Mouse (Mus musculus) midbrain, embryonic 12.5 days (tissue): Measurements from ENCODE around the gene Lrriq4. TPM values are rescaled to one million over a fixed set of nuclear protein-coding genes. Genes with fewer than 3 reads are reported as not detected.

Source experiments
- ATAC-seq: fragments of 200-750 bp; cut with Nextera tagmentation; 2 replicates; pipeline ENCODE4 v1.8.0; 2017; ENCODE audit warnings: low read depth, moderate TSS enrichment, moderate library complexity; ENCODE audit not compliant: low FRiP score
- H3K27ac ChIP-seq: fragments of 300-500 bp; sonication (generic); replicated peaks from 2 replicates; pipeline ENCODE4 v1.5.1; 2016; ENCODE audit warnings: mild to moderate bottlenecking
- H3K27me3 ChIP-seq: fragments of 300-500 bp; sonication (generic); 2 replicates; pipeline ENCODE4 v1.6.1; 2016; ENCODE audit warnings: mild to moderate bottlenecking
- H3K36me3 ChIP-seq: fragments of 300-500 bp; sonication (generic); 2 replicates; pipeline ENCODE4 v1.6.1; 2016
- H3K4me1 ChIP-seq: fragments of 300-500 bp; sonication (generic); 2 replicates; pipeline ENCODE4 v1.6.1; 2016
- H3K4me2 ChIP-seq: fragments of 300-500 bp; sonication (generic); replicated peaks from 2 replicates; pipeline ENCODE4 v1.6.1; 2016; ENCODE audit warnings: mild to moderate bottlenecking, moderate library complexity
- H3K4me3 ChIP-seq: fragments of 300-500 bp; sonication (generic); 2 replicates; pipeline ENCODE4 v1.5.1; 2016; ENCODE audit warnings: mild to moderate bottlenecking
- H3K9ac ChIP-seq: fragments of 300-500 bp; sonication (generic); replicated peaks from 2 replicates; pipeline ENCODE4 v1.6.1; 2016; ENCODE audit warnings: mild to moderate bottlenecking, moderate library complexity
- H3K9me3 ChIP-seq: fragments of 300-500 bp; sonication (generic); 2 replicates; pipeline ENCODE4 v1.6.1; 2016; ENCODE audit warnings: mild to moderate bottlenecking
- WGBS: fragments of 180-500 bp; shearing (Covaris S2); methylation state at CpG from one replicate; pipeline ENCODE4 v1.1.7; 2016; 5-methylcytosine and 5-hydroxymethylcytosine counted together
- polyA plus RNA-seq: library from polyadenylated mRNA; unstranded; fragments of >200 nt; fragmentation: Nextera tagmentation; extraction: Ambion mirVana; gene quantifications from 2 replicates; pipeline ENCODE4 v1.2.1, GENCODE M21; 2016

Gene Lrriq4
- polyA plus RNA-seq, 1 experiment from 2014 or later, result not detected

DNA sequence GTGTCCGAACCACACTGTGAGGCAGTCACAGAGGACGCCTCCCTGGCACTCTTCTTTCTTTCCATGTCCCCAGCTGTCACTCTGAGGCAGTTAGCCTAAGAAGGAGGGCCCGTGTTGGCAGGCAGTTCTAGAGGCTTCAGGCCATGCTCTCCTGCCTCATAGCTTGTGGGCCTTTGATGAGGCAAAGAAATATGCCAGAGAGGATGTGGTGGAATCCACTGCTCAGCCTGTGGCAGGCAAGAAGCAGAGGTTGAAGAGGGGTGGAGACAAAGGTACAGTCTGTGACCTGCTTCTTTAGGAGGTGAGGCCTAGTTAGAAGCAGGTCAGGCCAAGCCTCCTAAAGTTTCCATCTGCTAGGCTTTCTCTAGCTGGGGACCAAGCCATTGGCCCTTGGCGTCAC, 33.4 kb upstream of the Lrriq4 start:
- H3K9ac ChIP-seq, result no peak overlapping the region
- no peak for ATAC-seq
- H3K27ac ChIP-seq, result no peak overlapping the region
- H3K9me3 ChIP-seq, result no peaks in the 10 kb centered on the region
- H3K27me3 ChIP-seq, result no peaks in the 10 kb centered on the region
- H3K4me3 ChIP-seq, result no peak overlapping the region
- no peaks in the 10 kb centered on the region for H3K4me1 ChIP-seq
- no peak overlapping the region for H3K4me2 ChIP-seq
- WGBS, result 90% methylated on average over 4 of the region's 4 CpGs
- peaks cover 66% of the 10 kb centered on the region for H3K36me3 ChIP-seq

DNA sequence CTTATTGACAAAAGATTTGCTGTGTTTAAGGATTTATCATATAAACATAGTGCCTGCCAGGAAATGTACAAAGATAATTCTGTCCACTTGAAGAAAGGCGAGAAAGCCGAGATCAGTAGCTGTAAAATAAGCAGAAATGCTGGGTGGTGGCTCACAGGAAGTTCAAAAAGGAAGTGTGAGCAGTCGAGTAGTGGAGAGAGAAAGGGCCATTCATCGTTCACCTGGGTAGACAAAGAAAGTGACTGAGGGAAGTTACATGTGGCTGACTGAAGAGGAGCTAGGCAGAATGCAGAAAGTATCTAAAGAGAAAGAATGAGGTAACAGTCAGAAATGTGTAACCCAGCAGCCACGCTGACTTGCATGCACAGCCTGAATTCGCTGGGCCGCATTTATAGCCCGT, 24.2 kb upstream of the Lrriq4 start:
- Histone ChIP-seq H3K9me3 (no peaks in the 10 kb centered on the region), H3K4me2 (no peak overlapping the region), H3K9ac (no peak overlapping the region), H3K4me1 (no peaks in the 10 kb centered on the region), H3K27ac (no peak overlapping the region), H3K4me3 (no peak overlapping the region), H3K27me3 (no peaks in the 10 kb centered on the region), H3K36me3 (peaks cover 45% of the 10 kb centered on the region)
- no peak for ATAC-seq
- WGBS, result 90% methylated on average over 8 of the region's 8 CpGs

GRCm38 (mm10) chr3:30633681-30634080, 10.6 kb upstream of the Lrriq4 start:
- 57% methylated on average over 3 of the region's 3 CpGs for WGBS

GRCm38 (mm10) chr3:30635629-30636028, 8.7 kb upstream of the Lrriq4 start:
- Histone ChIP-seq H3K27me3 (no peaks in the 10 kb centered on the region), H3K9ac (no peak overlapping the region), H3K4me1 (no peaks in the 10 kb centered on the region), H3K36me3 (no peaks in the 10 kb centered on the region), H3K4me3 (no peak overlapping the region), H3K9me3 (no peaks in the 10 kb centered on the region), H3K4me2 (no peak overlapping the region), H3K27ac (no peak overlapping the region)
- no peak for ATAC-seq
- WGBS, result 78% methylated on average over 4 of the region's 4 CpGs

More at GRCm38 (mm10) chr3:30633681-30634080, 10.6 kb upstream of the Lrriq4 start:
- Histone ChIP-seq H3K4me1 (no peaks in the 10 kb centered on the region), H3K9ac (no peak overlapping the region), H3K9me3 (no peaks in the 10 kb centered on the region), H3K4me3 (no peak overlapping the region), H3K4me2 (no peak overlapping the region), H3K27ac (no peak overlapping the region), H3K27me3 (no peaks in the 10 kb centered on the region), H3K36me3 (no peaks in the 10 kb centered on the region)
- no peak for ATAC-seq

- no peak for ATAC-seq
- WGBS, result 46% methylated on average over 8 of the region's 8 CpGs
- H3K27ac ChIP-seq, result no peak overlapping the region
- peaks cover 18% of the 10 kb centered on the region for H3K4me1 ChIP-seq
- H3K36me3 ChIP-seq, result no peaks in the 10 kb centered on the region
- peaks cover 39% of the 10 kb centered on the region for H3K27me3 ChIP-seq
- H3K4me3 ChIP-seq, result no peak overlapping the region
- no peak overlapping the region for H3K4me2 ChIP-seq
- H3K9ac ChIP-seq, result no peak overlapping the region
- H3K9me3 ChIP-seq, result no peaks in the 10 kb centered on the region
Observed at GRCm38 (mm10) chr3:30646761-30647160, 2.5 kb downstream of the Lrriq4 start.

DNA sequence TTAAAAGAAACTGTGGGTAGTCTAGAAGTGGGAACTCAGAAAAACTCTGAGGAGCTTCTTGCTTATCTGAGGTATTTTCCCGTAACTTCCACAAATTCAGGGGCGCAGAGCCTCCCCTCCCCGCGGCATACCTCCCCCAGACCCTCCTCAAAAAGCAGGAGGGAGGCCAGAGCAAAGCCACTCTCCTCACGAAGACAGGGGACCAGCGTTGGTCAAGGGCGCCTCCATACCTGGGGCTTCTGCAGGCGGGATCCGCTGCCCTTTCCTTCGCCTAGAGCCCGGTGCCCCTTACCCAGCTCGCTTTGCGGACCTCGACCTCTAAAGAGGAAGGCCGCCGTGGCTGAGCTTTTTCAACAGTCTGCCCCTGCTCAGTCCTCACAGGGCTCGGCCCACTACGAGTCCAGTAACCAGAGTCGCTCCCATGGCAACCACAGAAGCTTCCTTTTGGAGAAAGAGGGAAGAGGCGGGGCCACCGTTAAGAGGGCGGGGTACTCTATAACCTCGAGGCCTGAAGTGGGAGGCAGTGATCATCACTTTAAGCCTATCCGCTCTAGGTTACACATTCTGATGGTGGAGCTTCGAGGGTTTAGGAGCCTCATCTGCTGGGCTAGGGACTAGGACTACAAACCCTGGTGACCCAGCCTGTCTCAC, 3.3 kb downstream of the Lrriq4 start, which contains the start of gene Lrrc34:
Lrrc34 (minus strand) TSS at position 430 of the 651 bp plus-strand sequence.
- ATAC-seq, result peak; percentile 95
- Histone ChIP-seq H3K27me3 (peaks cover 40% of the 10 kb centered on the region), H3K4me2 (peak within 1 kb of the TSS; percentile 64), H3K4me3 (peak within 1 kb of the TSS; percentile 34), H3K9ac (peak within 1 kb of the TSS; percentile 54; the same call in 1 of the 2 replicates), H3K9me3 (no peaks in the 10 kb centered on the region), H3K27ac (no peak within 1 kb of the TSS), H3K4me1 (peaks cover 18% of the 10 kb centered on the region), H3K36me3 (no peaks in the 10 kb centered on the region)
- WGBS, result 2% methylated on average over 25 of the region's 25 CpGs

GRCm38 (mm10) chr3:30648466-30648865, 4.2 kb downstream of the Lrriq4 start:
- no peak overlapping the region for H3K4me2 ChIP-seq
- no peaks in the 10 kb centered on the region for H3K36me3 ChIP-seq
- H3K4me3 ChIP-seq, result no peak overlapping the region
- H3K27ac ChIP-seq, result no peak overlapping the region
- H3K9ac ChIP-seq, result no peak overlapping the region
- H3K27me3 ChIP-seq, result peaks cover 40% of the 10 kb centered on the region
- H3K4me1 ChIP-seq, result peaks cover 18% of the 10 kb centered on the region
- H3K9me3 ChIP-seq, result no peaks in the 10 kb centered on the region
- 92% methylated on average over 2 of the region's 2 CpGs for WGBS
- ATAC-seq, result no peak

GRCm38 (mm10) chr3:30650062-30650841, 5.9 kb downstream of the Lrriq4 start:
- Histone ChIP-seq H3K36me3 (no peaks in the 10 kb centered on the region), H3K9ac (peak overlapping the region; percentile 29; the same call in 1 of the 2 replicates), H3K27ac (no peak overlapping the region), H3K4me1 (peaks cover 18% of the 10 kb centered on the region), H3K4me2 (peak overlapping the region; percentile 62), H3K4me3 (peak overlapping the region; percentile 43), H3K9me3 (no peaks in the 10 kb centered on the region), H3K27me3 (peaks cover 40% of the 10 kb centered on the region)
- ATAC-seq, result no peak
- under 1% methylated on average over 41 of the region's 41 CpGs for WGBS

DNA sequence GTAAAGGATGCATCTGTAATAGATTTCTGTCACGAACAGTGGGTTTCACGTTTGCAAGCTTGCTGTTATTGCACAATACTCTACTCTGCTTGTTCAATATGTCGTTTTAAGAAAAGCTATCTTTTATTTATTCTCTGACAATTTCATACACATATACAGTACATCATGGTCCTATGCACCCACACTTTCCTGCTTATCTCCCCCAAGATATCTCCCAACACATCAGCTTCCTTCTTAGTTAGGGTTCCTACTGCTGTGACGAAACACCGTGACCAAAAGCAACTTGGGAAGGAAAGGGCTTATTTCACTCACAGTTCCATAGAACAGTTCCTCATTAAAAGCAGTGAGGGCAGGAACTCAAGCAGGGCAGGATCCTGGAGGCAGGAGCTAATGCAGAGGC, 11.6 kb downstream of the Lrriq4 start:
- Histone ChIP-seq H3K36me3 (no peaks in the 10 kb centered on the region), H3K27me3 (peaks cover 10% of the 10 kb centered on the region), H3K27ac (no peak overlapping the region), H3K4me2 (no peak overlapping the region), H3K9ac (no peak overlapping the region), H3K4me3 (no peak overlapping the region), H3K4me1 (no peaks in the 10 kb centered on the region), H3K9me3 (no peaks in the 10 kb centered on the region)
- no peak for ATAC-seq
- 90% methylated on average over 5 of the region's 5 CpGs for WGBS

DNA sequence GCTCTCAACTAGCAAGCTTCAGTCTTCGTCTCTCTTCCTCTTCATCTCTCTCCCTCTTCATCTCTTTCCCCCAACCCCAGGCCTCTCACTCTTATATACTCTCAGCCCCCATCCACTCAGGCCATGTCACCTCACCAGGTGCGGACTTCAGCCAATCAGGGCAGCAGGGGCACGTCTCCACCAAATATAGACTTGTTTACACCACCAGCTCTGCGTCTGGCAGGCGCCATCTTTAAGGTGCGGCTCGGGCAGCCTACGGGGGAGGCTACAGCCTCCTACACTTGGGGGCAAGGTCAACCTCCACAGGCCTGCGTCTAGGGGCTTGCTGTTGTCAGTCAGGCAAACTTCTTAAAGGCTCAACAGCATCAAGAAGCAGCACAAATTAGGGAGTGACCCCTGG, 14.2 kb downstream of the Lrriq4 start:
- no peaks in the 10 kb centered on the region for H3K9me3 ChIP-seq
- H3K9ac ChIP-seq, result no peak overlapping the region
- no peak overlapping the region for H3K27ac ChIP-seq
- H3K4me2 ChIP-seq, result no peak overlapping the region
- no peak for ATAC-seq
- H3K4me3 ChIP-seq, result no peak overlapping the region
- no peaks in the 10 kb centered on the region for H3K4me1 ChIP-seq
- no peaks in the 10 kb centered on the region for H3K27me3 ChIP-seq
- WGBS, result 85% methylated on average over 9 of the region's 9 CpGs
- no peaks in the 10 kb centered on the region for H3K36me3 ChIP-seq

DNA sequence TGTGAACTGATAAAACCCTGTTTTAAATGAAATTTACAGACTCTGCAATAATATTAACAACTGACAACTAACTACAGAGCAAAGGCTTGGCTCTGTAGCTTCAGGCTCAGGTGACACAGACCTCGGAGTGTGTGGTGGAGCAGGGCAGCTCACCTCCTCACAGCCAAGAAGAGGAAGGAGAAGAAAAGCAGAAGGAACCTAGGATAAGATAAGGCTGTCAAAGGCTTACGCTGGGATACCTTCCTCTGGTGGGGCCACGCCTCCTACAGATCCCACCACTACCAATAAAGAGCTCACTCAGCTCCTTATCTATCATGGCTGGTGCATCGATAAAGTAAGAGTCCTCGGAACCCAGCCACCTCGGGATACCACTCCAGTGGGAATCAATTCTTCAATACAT, 38.9 kb downstream of the Lrriq4 start:
- no peaks in the 10 kb centered on the region for H3K4me1 ChIP-seq

GRCm38 (mm10) chr3:30687216-30687615, 42.9 kb downstream of the Lrriq4 start:
- H3K27ac ChIP-seq, result no peak overlapping the region
- no peaks in the 10 kb centered on the region for H3K9me3 ChIP-seq
- no peak overlapping the region for H3K4me2 ChIP-seq
- no peaks in the 10 kb centered on the region for H3K4me1 ChIP-seq
- H3K9ac ChIP-seq, result no peak overlapping the region
- no peak overlapping the region for H3K4me3 ChIP-seq
- H3K27me3 ChIP-seq, result no peaks in the 10 kb centered on the region
- 76% methylated on average over 3 of the region's 3 CpGs for WGBS
- ATAC-seq, result no peak
- no peaks in the 10 kb centered on the region for H3K36me3 ChIP-seq

More for the DNA sequence above, 38.9 kb downstream of the Lrriq4 start:
- Histone ChIP-seq H3K4me2 (no peak overlapping the region), H3K27ac (no peak overlapping the region), H3K9me3 (no peaks in the 10 kb centered on the region), H3K27me3 (no peaks in the 10 kb centered on the region), H3K9ac (no peak overlapping the region), H3K4me3 (no peak overlapping the region), H3K36me3 (no peaks in the 10 kb centered on the region)
- 90% methylated on average over 6 of the region's 6 CpGs for WGBS
- no peak for ATAC-seq
